32 mouse cellular contexts compared by ENCODE assay signal in genomic region chr1:183586406-183586805, GRCm38 (mm10).
DNase-seq lines count a peak whose midpoint lies in the region; ATAC-seq and TF ChIP-seq lines count a peak whose summit lies in the region.
"Had no signal": no experiment of that assay in that cellular context is flagged by ENCODE, and none has a peak within 500 bp of the region (broad histone marks: within the 10 kb centered on the region; RNA-seq: fewer than 3 reads in every experiment).

No protein-coding gene starts in this region.

- WGBS in hindbrain, postnatal 0 days: 79% methylated on average over 4 of the region's 4 CpGs
- 71% methylated on average over 4 of the region's 4 CpGs for WGBS in hindbrain, embryonic 16.5 days

- no peak for TF ChIP-seq CTCF in hindbrain, postnatal 0 days (IDR thresholded peaks at IDR 0.05; ENCODE audit: low read depth)

- H3K9me3 ChIP-seq in hindbrain, postnatal 0 days (ENCODE audit: low read length): no peaks in the 10 kb centered on the region
- H3K9me3 ChIP-seq in hindbrain, embryonic 16.5 days (ENCODE audit: control insufficient read depth, low read length): no peaks in the 10 kb centered on the region
- H3K9me3 ChIP-seq: kidney, embryonic 15.5 days; limb, embryonic 10.5 days; limb, embryonic 15.5 days; liver, embryonic 13.5 days; midbrain, embryonic 13.5 days; stomach, embryonic 15.5 days had no signal

- DNase-seq in cerebellum, adult 9-11 months: peak; percentile 15
- no peak for DNase-seq in cerebellum, adult 11-12 months
- DNase-seq in hindbrain, postnatal 0 days (ENCODE audit: low spot score): peak; percentile 9
- peak; percentile 22 for DNase-seq in MN1 (ENCODE audit: low spot score)
- DNase-seq in cerebellum, postnatal 14 days: peak; percentile 57 to 65
- no peak for DNase-seq in kidney, adult 18-20 months
- DNase-seq: embryo, embryonic 11 days; forebrain, postnatal 0 days; gastrocnemius, postnatal 10 days; heart, adult 18-20 months; heart, postnatal 36 days; kidney, adult 11 months; kidney, postnatal 25 days; liver, embryonic 13.5 days; lung, adult 18-20 months; lung, postnatal 10 days; right cerebral cortex, postnatal 25 days; thymus, postnatal 14 days had no signal

- H3K9ac ChIP-seq in hindbrain, postnatal 0 days (replicated peaks; ENCODE audit: low read length): no peak overlapping the region
- no peak overlapping the region for H3K9ac ChIP-seq in hindbrain, embryonic 16.5 days (ENCODE audit: low read depth, low read length)
- H3K9ac ChIP-seq: embryonic facial prominence, embryonic 12.5 days; forebrain, postnatal 0 days; hindbrain, embryonic 13.5 days; kidney, embryonic 15.5 days; limb, embryonic 15.5 days; liver, embryonic 13.5 days; midbrain, embryonic 13.5 days; stomach, embryonic 15.5 days had no signal

- no peak overlapping the region for H3K27ac ChIP-seq in hindbrain, postnatal 0 days
- no peak overlapping the region for H3K27ac ChIP-seq in hindbrain, embryonic 16.5 days (ENCODE audit: low read depth, low read length)
- H3K27ac ChIP-seq: embryonic facial prominence, embryonic 12.5 days; hindbrain, embryonic 13.5 days; kidney, embryonic 15.5 days; left cerebral cortex, adult 2 months; limb, embryonic 10.5 days; limb, embryonic 15.5 days; liver, embryonic 13.5 days; macrophage; midbrain, embryonic 13.5 days; stomach, embryonic 15.5 days had no signal

- no peak for ATAC-seq in hindbrain, postnatal 0 days
- ATAC-seq in hindbrain, embryonic 16.5 days: no peak
- no peak for ATAC-seq in monocyte, adult 5-6 weeks (replicated peaks; ENCODE audit: insufficient number of reproducible peaks, low FRiP score, low TSS enrichment, poor library complexity, severe bottlenecking)
- ATAC-seq: forebrain, postnatal 0 days; inflammation-experienced regulatory T-cells, adult 6 months; midbrain, embryonic 13.5 days had no signal

- no peaks in the 10 kb centered on the region for H3K27me3 ChIP-seq in hindbrain, postnatal 0 days (ENCODE audit: insufficient read depth, low read length)
- no peaks in the 10 kb centered on the region for H3K27me3 ChIP-seq in hindbrain, embryonic 16.5 days (replicated peaks; ENCODE audit: control insufficient read depth, insufficient read depth, low read length)
- H3K27me3 ChIP-seq: embryonic facial prominence, embryonic 12.5 days; hindbrain, embryonic 13.5 days; kidney, embryonic 15.5 days; limb, embryonic 15.5 days; liver, embryonic 13.5 days; midbrain, embryonic 13.5 days; stomach, embryonic 15.5 days had no signal

- no peak overlapping the region for H3K4me3 ChIP-seq in hindbrain, postnatal 0 days (ENCODE audit: low read length)
- no peak overlapping the region for H3K4me3 ChIP-seq in hindbrain, embryonic 16.5 days (ENCODE audit: low read length)
- H3K4me3 ChIP-seq: embryonic facial prominence, embryonic 12.5 days; hindbrain, embryonic 13.5 days; kidney, embryonic 15.5 days; left cerebral cortex, adult 2 months; limb, embryonic 10.5 days; limb, embryonic 15.5 days; liver, embryonic 13.5 days; midbrain, embryonic 13.5 days; stomach, embryonic 15.5 days had no signal

- no peak overlapping the region for H3K4me2 ChIP-seq in hindbrain, postnatal 0 days (ENCODE audit: low read depth, low read length)
- no peak overlapping the region for H3K4me2 ChIP-seq in hindbrain, embryonic 16.5 days (ENCODE audit: low read length)
- H3K4me2 ChIP-seq: embryonic facial prominence, embryonic 12.5 days; heart, embryonic 11.5 days; hindbrain, embryonic 13.5 days; kidney, embryonic 15.5 days; limb, embryonic 15.5 days; liver, embryonic 13.5 days; midbrain, embryonic 13.5 days; stomach, embryonic 15.5 days had no signal

- no peaks in the 10 kb centered on the region for H3K36me3 ChIP-seq in hindbrain, postnatal 0 days (ENCODE audit: insufficient read depth, low read length)
- no peaks in the 10 kb centered on the region for H3K36me3 ChIP-seq in hindbrain, embryonic 16.5 days (ENCODE audit: control insufficient read depth, insufficient read depth, low read length)
- H3K36me3 ChIP-seq: embryonic facial prominence, embryonic 12.5 days; G1E; hindbrain, embryonic 13.5 days; kidney, embryonic 15.5 days; limb, embryonic 10.5 days; limb, embryonic 15.5 days; liver, embryonic 13.5 days; midbrain, embryonic 13.5 days; stomach, embryonic 15.5 days had no signal

- no peaks in the 10 kb centered on the region for H3K4me1 ChIP-seq in hindbrain, postnatal 0 days (ENCODE audit: insufficient read depth, low read length)
- H3K4me1 ChIP-seq in hindbrain, embryonic 16.5 days (ENCODE audit: control insufficient read depth, insufficient read depth, low read depth, low read length): no peaks in the 10 kb centered on the region
- H3K4me1 ChIP-seq: embryonic facial prominence, embryonic 12.5 days; hindbrain, embryonic 13.5 days; kidney, embryonic 15.5 days; limb, embryonic 10.5 days; limb, embryonic 15.5 days; liver, embryonic 13.5 days; midbrain, embryonic 13.5 days; stomach, embryonic 15.5 days had no signal

Comparison
In these comparisons a context has a peak if more than half of its experiments do, and no peak if none do; other contexts are left out.
1. DNase-seq: peak in cerebellum, adult 9-11 months (single experiment), hindbrain, postnatal 0 days (single experiment), MN1 (single experiment) and cerebellum, postnatal 14 days (2 of 2); none in cerebellum, adult 11-12 months (single experiment) and kidney, adult 18-20 months (single experiment).